In the genomic region with DNA sequence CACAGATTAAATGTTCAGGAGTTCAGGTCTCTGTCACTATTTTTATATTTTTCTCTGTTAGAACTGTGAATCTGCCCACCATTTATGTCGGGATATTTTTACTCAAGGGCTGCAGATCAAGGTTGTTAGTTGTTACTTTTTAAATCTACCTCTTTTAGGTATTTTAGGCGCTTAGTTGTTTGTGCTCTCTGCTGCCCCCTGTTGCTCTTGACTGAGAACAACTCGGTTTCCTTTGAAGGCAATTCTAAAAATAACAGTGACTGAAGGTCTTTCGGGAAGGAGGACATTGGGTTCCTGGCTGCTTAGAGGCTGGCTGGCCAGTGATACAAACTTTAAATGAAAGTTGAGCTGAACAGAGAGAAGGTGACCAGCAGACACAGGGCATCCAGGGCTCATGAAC, we compare ENCODE assay signal across 13 mouse cellular contexts. TPM values are rescaled to one million over a fixed set of nuclear protein-coding genes. Genes with fewer than 3 reads are reported as not detected.
A peak's percentile ranks its signal among the peaks of the same experiment; 100 is the strongest.
DNase-seq lines count a peak whose midpoint lies in the region; ATAC-seq and TF ChIP-seq lines count a peak whose summit lies in the region.
"Had no signal": no experiment of that assay in that cellular context is flagged by ENCODE, and none has a peak within 500 bp of the region (broad histone marks: within the 10 kb centered on the region; RNA-seq: fewer than 3 reads in every experiment).

No protein-coding gene starts in this region.

- no peaks in the 10 kb centered on the region for H3K27me3 ChIP-seq in lung, postnatal 0 days (replicated peaks; ENCODE audit: insufficient read depth, low read length)
- no peaks in the 10 kb centered on the region for H3K27me3 ChIP-seq in heart, postnatal 0 days (ENCODE audit: control insufficient read depth, insufficient read depth, low read length)
- H3K27me3 ChIP-seq: liver, embryonic 12.5 days; megakaryocyte, embryonic 14.5 days; neural tube, embryonic 12.5 days had no signal

- no peaks in the 10 kb centered on the region for H3K4me1 ChIP-seq in lung, postnatal 0 days (ENCODE audit: insufficient read depth, low read depth, low read length)
- no peaks in the 10 kb centered on the region for H3K4me1 ChIP-seq in heart, postnatal 0 days (ENCODE audit: control insufficient read depth, insufficient read depth)
- H3K4me1 ChIP-seq: liver, embryonic 12.5 days; megakaryocyte, embryonic 14.5 days; neural tube, embryonic 12.5 days had no signal

- TF ChIP-seq CTCF in gastrocnemius, adult 2 months (IDR thresholded peaks at IDR 0.05): peak; percentile 19; the same call in 1 of the 2 replicates
- TF ChIP-seq CTCF in lung, postnatal 0 days (IDR thresholded peaks at IDR 0.05): peak; percentile 21; the same call in 1 of the 2 replicates
- TF ChIP-seq CTCF in heart, postnatal 0 days (IDR thresholded peaks at IDR 0.05; ENCODE audit: low read depth): peak; percentile 44

- H3K9me3 ChIP-seq in lung, postnatal 0 days (ENCODE audit: low read length): no peaks in the 10 kb centered on the region
- no peaks in the 10 kb centered on the region for H3K9me3 ChIP-seq in heart, postnatal 0 days (replicated peaks; ENCODE audit: control insufficient read depth, low read length)
- H3K9me3 ChIP-seq: liver, embryonic 12.5 days; megakaryocyte, embryonic 14.5 days; neural tube, embryonic 12.5 days had no signal

- H3K4me2 ChIP-seq in lung, postnatal 0 days (replicated peaks; ENCODE audit: low read depth, low read length): no peak overlapping the region
- no peak overlapping the region for H3K4me2 ChIP-seq in heart, postnatal 0 days (ENCODE audit: low read depth, low read length)
- H3K4me2 ChIP-seq: hindbrain, embryonic 14.5 days; liver, embryonic 12.5 days; neural tube, embryonic 12.5 days had no signal

- no peak overlapping the region for H3K4me3 ChIP-seq in gastrocnemius, adult 2 months
- no peak overlapping the region for H3K4me3 ChIP-seq in lung, postnatal 0 days (ENCODE audit: low read depth, low read length)
- no peak overlapping the region for H3K4me3 ChIP-seq in heart, postnatal 0 days (ENCODE audit: low read depth, low read length)
- H3K4me3 ChIP-seq: liver, embryonic 12.5 days; megakaryocyte, embryonic 14.5 days; neural tube, embryonic 12.5 days had no signal

- no peak for DNase-seq in gastrocnemius, adult 2 months
- DNase-seq in gastrocnemius, adult 8-10 months (ENCODE audit: low spot score in 2 of 2): no peak
- no peak for DNase-seq in lung, postnatal 0 days (ENCODE audit: low spot score)
- no peak for DNase-seq in lung, postnatal 4 days
- peak; percentile 42 for DNase-seq in ZHBTc4 (ENCODE audit: low read depth, low spot score)
- peak; percentile 48 for DNase-seq in heart, postnatal 0 days (ENCODE audit: low spot score)
- DNase-seq in gastrocnemius, postnatal 36 days: no peak
- DNase-seq: right cerebral cortex, postnatal 14 days had no signal

- 57% methylated on average over 4 of the region's 4 CpGs for WGBS in lung, postnatal 0 days
- 37% methylated on average over 4 of the region's 4 CpGs for WGBS in heart, postnatal 0 days

- H3K36me3 ChIP-seq in lung, postnatal 0 days (ENCODE audit: insufficient read depth, low read length): no peaks in the 10 kb centered on the region
- H3K36me3 ChIP-seq in heart, postnatal 0 days (replicated peaks; ENCODE audit: control insufficient read depth, insufficient read depth, low read length): no peaks in the 10 kb centered on the region
- H3K36me3 ChIP-seq: liver, embryonic 12.5 days; neural tube, embryonic 12.5 days had no signal

- no peak overlapping the region for H3K27ac ChIP-seq in gastrocnemius, adult 2 months
- H3K27ac ChIP-seq in lung, postnatal 0 days (ENCODE audit: low read length): no peak overlapping the region
- H3K27ac ChIP-seq in heart, postnatal 0 days (ENCODE audit: low read depth): no peak overlapping the region
- H3K27ac ChIP-seq: hindbrain, embryonic 14.5 days; liver, embryonic 12.5 days; neural tube, embryonic 12.5 days had no signal

- intact Hi-C loops in gastrocnemius, adult 2 months (cut with DNase I): no loop called here
- intact Hi-C loops in gastrocnemius, postnatal 36 days (cut with DNase I): no loop called here

- ATAC-seq in lung, postnatal 0 days: no peak
- ATAC-seq in heart, postnatal 0 days (ENCODE audit: insufficient read depth, low read depth): no peak
- ATAC-seq in megakaryocyte progenitor cell, adult 5-6 weeks (replicated peaks; ENCODE audit: poor library complexity): no peak
- ATAC-seq: liver, embryonic 12.5 days had no signal

- no peak for TF ChIP-seq EP300 in lung, postnatal 0 days (IDR thresholded peaks at IDR 0.05)
- TF ChIP-seq EP300 in heart, postnatal 0 days (IDR thresholded peaks at IDR 0.05; ENCODE audit: low read depth): no peak

- H3K9ac ChIP-seq in lung, postnatal 0 days (replicated peaks; ENCODE audit: low read depth): no peak overlapping the region
- no peak overlapping the region for H3K9ac ChIP-seq in heart, postnatal 0 days (replicated peaks; ENCODE audit: low read depth, low read length)
- H3K9ac ChIP-seq: hindbrain, embryonic 14.5 days; liver, embryonic 12.5 days; neural tube, embryonic 12.5 days had no signal

RNA-seq across cellular contexts. Expression of a gene that starts 54.9 kb away (rescaled TPM):
- 100 to 1,000 TPM; 194 to 277 TPM for total RNA-seq in gastrocnemius, adult 2 months (2021)
- 100 to 1,000 TPM; 236 to 270 (median 260) TPM for total RNA-seq in gastrocnemius, adult 8-10 months (2022)
- polyA plus RNA-seq in lung, postnatal 0 days (2015; fragmentation: Nextera tagmentation; extraction: Ambion mirVana): 0.25 and 0.56 TPM in 2 replicates
- total RNA-seq in heart, postnatal 0 days (2014; rRNA removed; ENCODE audit: low replicate concordance): 6.0 and 20.2 TPM in 2 replicates
- polyA plus RNA-seq in heart, postnatal 0 days (2015; fragmentation: Nextera tagmentation; extraction: Ambion mirVana): 14.3 and 15.3 TPM in 2 replicates
- total RNA-seq in gastrocnemius, postnatal 36 days (2021): 100 to 1,000 TPM; 186 to 195 TPM
- 0.15 and 0.29 TPM in 2 replicates for total RNA-seq in megakaryocyte progenitor cell, adult 5-6 weeks (2015)
- 0.84 TPM in 1 of 2 replicates, not detected in the other for total RNA-seq in megakaryocyte progenitor cell, adult 5-6 weeks (2017)

Comparison
In these comparisons a context has a peak if more than half of its experiments do, and no peak if none do; other contexts are left out.
1. DNase-seq: peak in ZHBTc4 (single experiment) and heart, postnatal 0 days (single experiment); none in gastrocnemius, adult 2 months (single experiment), gastrocnemius, adult 8-10 months (0 of 2), lung, postnatal 0 days (single experiment), lung, postnatal 4 days (0 of 2) and gastrocnemius, postnatal 36 days (0 of 2).
2. Peak in every context shown above with its lines, with median percentiles within 50 percentile points of each other: CTCF ChIP-seq.